Mouse (Mus musculus) heart, embryonic 12.5 days (tissue): ENCODE measurements around the gene Pinlyp. TPM values are rescaled to one million over a fixed set of nuclear protein-coding genes. Genes with fewer than 3 reads are reported as not detected.
A peak's percentile ranks its signal among the peaks of the same experiment; 100 is the strongest.

Experiments used
- ATAC-seq: fragments of 200-750 bp; cut with Nextera tagmentation; 2 replicates; pipeline ENCODE4 v1.8.0; 2017; ENCODE audit warnings: moderate TSS enrichment, moderate library complexity; ENCODE audit not compliant: insufficient number of reproducible peaks, low FRiP score
- H3K27ac ChIP-seq: fragments of 300-500 bp; sonication (generic); 2 replicates; pipeline ENCODE4 v1.5.1; 2016; ENCODE audit warnings: mild to moderate bottlenecking, moderate library complexity; ENCODE audit not compliant: poor library complexity, severe bottlenecking
- H3K27me3 ChIP-seq: fragments of 300-500 bp; sonication (generic); replicated peaks from 2 replicates; pipeline ENCODE4 v1.6.1; 2016; ENCODE audit warnings: mild to moderate bottlenecking, moderate library complexity
- H3K36me3 ChIP-seq: fragments of 300-500 bp; sonication (generic); 2 replicates; pipeline ENCODE4 v1.6.1; 2016; ENCODE audit warnings: mild to moderate bottlenecking, moderate library complexity
- H3K4me1 ChIP-seq: fragments of 300-500 bp; sonication (generic); replicated peaks from 2 replicates; pipeline ENCODE4 v1.6.1; 2016; ENCODE audit warnings: mild to moderate bottlenecking
- H3K4me2 ChIP-seq: fragments of 300-500 bp; sonication (generic); 2 replicates; pipeline ENCODE4 v1.6.1; 2016; ENCODE audit warnings: mild to moderate bottlenecking, moderate library complexity
- H3K4me3 ChIP-seq: fragments of 300-500 bp; sonication (generic); 2 replicates; pipeline ENCODE4 v1.5.1; 2016; ENCODE audit warnings: mild to moderate bottlenecking
- H3K9ac ChIP-seq: fragments of 300-500 bp; sonication (generic); 2 replicates; pipeline ENCODE4 v1.6.1; 2016; ENCODE audit warnings: mild to moderate bottlenecking, moderate library complexity
- H3K9me3 ChIP-seq: fragments of 300-500 bp; sonication (generic); replicated peaks from 2 replicates; pipeline ENCODE4 v1.6.1; 2016; ENCODE audit warnings: mild to moderate bottlenecking, moderate library complexity
- WGBS: fragments of 180-500 bp; shearing (Covaris S2); methylation state at CpG from one replicate; pipeline ENCODE4 v1.1.7; 2016; 5-methylcytosine and 5-hydroxymethylcytosine counted together
- polyA plus RNA-seq: library from polyadenylated mRNA; unstranded; fragments of >200 nt; fragmentation: Nextera tagmentation; extraction: Ambion mirVana; gene quantifications from 2 replicates; pipeline ENCODE4 v1.2.1, GENCODE M21; 2016

Gene Pinlyp
- polyA plus RNA-seq = not detected in 2 replicates

GRCm38 (mm10) chr7:24546068-24546614 is at the start of gene Pinlyp, which contains the start of gene Xrcc1:
Gene Pinlyp (minus strand): TSS chr7:24546118.
Gene Xrcc1 (plus strand): TSS chr7:24546289.
- Histone ChIP-seq H3K4me2 (peak within 1 kb of the TSS; percentile 73), H3K27ac (peak within 1 kb of the TSS; percentile 69), H3K27me3 (no peaks in the 10 kb centered on the region), H3K9me3 (no peaks in the 10 kb centered on the region), H3K4me1 (peaks cover 18% of the 10 kb centered on the region), H3K9ac (peak within 1 kb of the TSS; percentile 89), H3K36me3 (peaks cover 28% of the 10 kb centered on the region), H3K4me3 (peak within 1 kb of the TSS; percentile 88)
- ATAC-seq = no peak
- 34% methylated on average over 13 of the region's 13 CpGs for WGBS

GRCm38 (mm10) chr7:24595464-24595863 is 49.5 kb upstream of the Pinlyp start:
- Histone ChIP-seq H3K4me1 (peaks cover 3% of the 10 kb centered on the region; the same call in 1 of the 2 replicates), H3K4me2 (no peak overlapping the region), H3K9ac (no peak overlapping the region), H3K36me3 (no peaks in the 10 kb centered on the region), H3K4me3 (no peak overlapping the region), H3K9me3 (no peaks in the 10 kb centered on the region), H3K27ac (no peak overlapping the region), H3K27me3 (peaks cover 11% of the 10 kb centered on the region)
- ATAC-seq = no peak
- WGBS = 64% methylated on average over 2 of the region's 2 CpGs

GRCm38 (mm10) chr7:24594309-24594803 is 48.4 kb upstream of the Pinlyp start:
- Histone ChIP-seq H3K4me3 (peak overlapping the region; percentile 63), H3K4me2 (peak overlapping the region; percentile 76), H3K9ac (peak overlapping the region; percentile 73), H3K27ac (no peak overlapping the region), H3K27me3 (peaks cover 11% of the 10 kb centered on the region), H3K9me3 (no peaks in the 10 kb centered on the region), H3K36me3 (no peaks in the 10 kb centered on the region), H3K4me1 (peaks cover 3% of the 10 kb centered on the region; the same call in 1 of the 2 replicates)
- ATAC-seq = peak; percentile 37; the same call in 1 of the 2 replicates
- WGBS = 3% methylated on average over 13 of the region's 13 CpGs

GRCm38 (mm10) chr7:24593621-24594308 is 47.8 kb upstream of the Pinlyp start:
- no peaks in the 10 kb centered on the region for H3K9me3 ChIP-seq
- peak overlapping the region; percentile 63 for H3K4me3 ChIP-seq
- peaks cover 3% of the 10 kb centered on the region; the same call in 1 of the 2 replicates for H3K4me1 ChIP-seq
- H3K4me2 ChIP-seq = peak overlapping the region; percentile 76
- no peaks in the 10 kb centered on the region for H3K36me3 ChIP-seq
- 2% methylated on average over 39 of the region's 39 CpGs for WGBS
- peak; percentile 84 for ATAC-seq
- H3K27ac ChIP-seq = no peak overlapping the region
- peak overlapping the region; percentile 73 for H3K9ac ChIP-seq
- peaks cover 11% of the 10 kb centered on the region for H3K27me3 ChIP-seq

- Histone ChIP-seq H3K4me3 (no peak overlapping the region), H3K9ac (no peak overlapping the region), H3K4me2 (no peak overlapping the region), H3K4me1 (peaks cover 5% of the 10 kb centered on the region; the same call in 1 of the 2 replicates), H3K27ac (no peak overlapping the region), H3K36me3 (no peaks in the 10 kb centered on the region), H3K9me3 (no peaks in the 10 kb centered on the region), H3K27me3 (peaks cover 18% of the 10 kb centered on the region)
- WGBS = 82% methylated on average over 6 of the region's 6 CpGs
- no peak for ATAC-seq
These were observed 46.9 kb upstream of the Pinlyp start for GRCm38 (mm10) chr7:24592781-24593180.

- H3K4me1 ChIP-seq = peaks cover 9% of the 10 kb centered on the region; the same call in 1 of the 2 replicates
- H3K36me3 ChIP-seq = no peaks in the 10 kb centered on the region
- H3K27ac ChIP-seq = no peak overlapping the region
- H3K27me3 ChIP-seq = peaks cover 24% of the 10 kb centered on the region
- no peak overlapping the region for H3K4me2 ChIP-seq
- 67% methylated on average over 4 of the region's 4 CpGs for WGBS
- no peak for ATAC-seq
- H3K9ac ChIP-seq = no peak overlapping the region
- no peak overlapping the region for H3K4me3 ChIP-seq
- no peaks in the 10 kb centered on the region for H3K9me3 ChIP-seq
These were observed 46.2 kb upstream of the Pinlyp start for GRCm38 (mm10) chr7:24592163-24592562.

GRCm38 (mm10) chr7:24591735-24592134 is 45.8 kb upstream of the Pinlyp start:
- ATAC-seq = no peak
- H3K27ac ChIP-seq = no peak overlapping the region
- H3K4me1 ChIP-seq = peaks cover 12% of the 10 kb centered on the region; the same call in 1 of the 2 replicates
- WGBS = 61% methylated on average over 5 of the region's 5 CpGs
- H3K9ac ChIP-seq = no peak overlapping the region
- H3K4me2 ChIP-seq = no peak overlapping the region
- no peaks in the 10 kb centered on the region for H3K36me3 ChIP-seq
- peaks cover 28% of the 10 kb centered on the region for H3K27me3 ChIP-seq
- no peak overlapping the region for H3K4me3 ChIP-seq
- 0 out of 2 replicates have a peak, but pooled peaks cover 2% of the 10 kb centered on the region for H3K9me3 ChIP-seq

GRCm38 (mm10) chr7:24588336-24588735 is 42.4 kb upstream of the Pinlyp start:
- H3K4me3 ChIP-seq = no peak overlapping the region
- no peak overlapping the region for H3K27ac ChIP-seq
- H3K9ac ChIP-seq = no peak overlapping the region
- H3K4me2 ChIP-seq = no peak overlapping the region
- no peak for ATAC-seq
- peaks cover 45% of the 10 kb centered on the region for H3K27me3 ChIP-seq
- no peaks in the 10 kb centered on the region for H3K36me3 ChIP-seq
- H3K4me1 ChIP-seq = peaks cover 10% of the 10 kb centered on the region; the same call in 1 of the 2 replicates
- WGBS = 81% methylated on average over 13 of the region's 13 CpGs
- 0 out of 2 replicates have a peak, but pooled peaks cover 8% of the 10 kb centered on the region for H3K9me3 ChIP-seq

- Histone ChIP-seq H3K36me3 (no peaks in the 10 kb centered on the region), H3K9ac (peak within 1 kb of the TSS; percentile 49), H3K27me3 (peaks cover 45% of the 10 kb centered on the region), H3K9me3 (0 out of 2 replicates have a peak, but pooled peaks cover 8% of the 10 kb centered on the region), H3K4me3 (peak within 1 kb of the TSS; percentile 44), H3K27ac (no peak within 1 kb of the TSS), H3K4me1 (0 out of 2 replicates have a peak, but pooled peaks cover 9% of the 10 kb centered on the region), H3K4me2 (peak within 1 kb of the TSS; percentile 70)
- ATAC-seq = peak; percentile 33; the same call in 1 of the 2 replicates
- 7% methylated on average over 30 of the region's 30 CpGs for WGBS
These were observed 41.6 kb upstream of the Pinlyp start, which contains the start of the genes Ethe1 and Zfp575 for GRCm38 (mm10) chr7:24587330-24588105. Gene Ethe1 (plus strand): TSS chr7:24587543. Gene Zfp575 (minus strand): TSS chr7:24587641.

- H3K4me2 ChIP-seq = peak overlapping the region; percentile 70
- ATAC-seq = peak; percentile 51
- H3K9ac ChIP-seq = no peak overlapping the region; the same call in 1 of the 2 replicates
- H3K4me1 ChIP-seq = 0 out of 2 replicates have a peak, but pooled peaks cover 9% of the 10 kb centered on the region
- H3K9me3 ChIP-seq = 0 out of 2 replicates have a peak, but pooled peaks cover 8% of the 10 kb centered on the region
- H3K36me3 ChIP-seq = no peaks in the 10 kb centered on the region
- H3K27ac ChIP-seq = no peak overlapping the region
- peak overlapping the region; percentile 44 for H3K4me3 ChIP-seq
- 6% methylated on average over 8 of the region's 8 CpGs for WGBS
- H3K27me3 ChIP-seq = peaks cover 45% of the 10 kb centered on the region
These were observed 40.9 kb upstream of the Pinlyp start for GRCm38 (mm10) chr7:24586828-24587227.
